ENCODE assay signal across 21 mouse cellular contexts in genomic region chr10:93519756-93520155, GRCm38 (mm10). TPM values are rescaled to one million over a fixed set of nuclear protein-coding genes. Genes with fewer than 3 reads are reported as not detected.
DNase-seq lines count a peak whose midpoint lies in the region; ATAC-seq lines count a peak whose summit lies in the region.
"Had no signal": no experiment of that assay in that cellular context is flagged by ENCODE, and none has a peak within 500 bp of the region (broad histone marks: within the 10 kb centered on the region; RNA-seq: fewer than 3 reads in every experiment).

No protein-coding gene starts in this region.

- no peak for DNase-seq in cerebellum, postnatal 4 days (ENCODE audit: low spot score in 2 of 2)
- peak; percentile 74 for DNase-seq in cerebellum, adult 11-12 months
- DNase-seq in cerebellum, adult 9-10 months: peak; percentile 73
- peak; percentile 68 to 77 for DNase-seq in cerebellum, postnatal 25 days
- no peak for DNase-seq in layer of hippocampus, adult 9-10 months (ENCODE audit: low spot score)
- no peak for DNase-seq in adrenal gland, adult 8-10 months
- DNase-seq: adrenal gland, postnatal 10 days; B cell, adult 2 months; heart, postnatal 4 days; kidney, adult 11 months; kidney, adult 9 months had no signal

- ATAC-seq in cerebellum, adult (ENCODE audit: insufficient number of reproducible peaks, low FRiP score, low TSS enrichment): peak; percentile 97
- no peak for ATAC-seq in inflammation-experienced regulatory T-cells, adult 6 months
- ATAC-seq: CD4-positive, CD25-positive, alpha-beta regulatory T cell, adult 4 months; forebrain, embryonic 13.5 days; hindbrain, embryonic 16.5 days had no signal

RNA-seq across cellular contexts. Expression of gene Amdhd1, which starts 20.1 kb away (rescaled TPM):
- total RNA-seq in adrenal gland, adult 8-10 months (2022): under 1 TPM in 1 of 4 experiments, not detected in 3; 0.12 TPM
- polyA plus RNA-seq in inflammation-experienced regulatory T-cells, adult 6 months (2017; shearing (Covaris generic)): 1 to 10 TPM in 2 of 3 experiments, under 1 TPM in 1; 0.68 to 1.4 (median 1.1) TPM
- total RNA-seq: G1E; gastrocnemius, adult 8-10 months; heart, adult 8-10 months had no signal
- polyA plus RNA-seq: forebrain, embryonic 13.5 days; G1E had no signal

RNA-seq across cellular contexts. Expression of gene Ccdc38, which starts 20.7 kb away (rescaled TPM):
- under 1 TPM in 1 of 4 experiments, not detected in 3; 0.10 TPM for total RNA-seq in adrenal gland, adult 8-10 months (2022)
- polyA plus RNA-seq in inflammation-experienced regulatory T-cells, adult 6 months (2017; shearing (Covaris generic)): 1 to 10 TPM; 3.2 to 6.6 (median 3.3) TPM
- total RNA-seq: adrenal gland, postnatal 4 days; gastrocnemius, adult 8-10 months; heart, adult 8-10 months; heart, postnatal 4 days had no signal
- polyA plus RNA-seq: G1E had no signal

RNA-seq across cellular contexts. Expression of gene Hal, which starts 31.2 kb away (rescaled TPM):
- under 1 TPM; 0.17 to 0.52 (median 0.39) TPM for total RNA-seq in adrenal gland, adult 8-10 months (2022)
- polyA plus RNA-seq in inflammation-experienced regulatory T-cells, adult 6 months (2017; shearing (Covaris generic)): 1 to 10 TPM in 2 of 3 experiments, not detected in 1; 1.2 to 2.7 TPM
- polyA plus RNA-seq: forebrain, embryonic 13.5 days; G1E; heart, postnatal 0 days had no signal

Comparison
In these comparisons a context has a peak if more than half of its experiments do, and no peak if none do; other contexts are left out.
1. DNase-seq: peak in cerebellum, adult 11-12 months (single experiment), cerebellum, adult 9-10 months (single experiment) and cerebellum, postnatal 25 days (2 of 2); none in cerebellum, postnatal 4 days (0 of 2), layer of hippocampus, adult 9-10 months (single experiment) and adrenal gland, adult 8-10 months (single experiment).